Mouse (Mus musculus) embryonic fibroblast, embryonic 13.5 days (primary cell): ENCODE measurements around the gene Ppm1h.

Experiments used
- CTCF ChIP-seq: IDR thresholded peaks from 2 replicates; pipeline ENCODE4 v1.5.1; 2011; ENCODE audit warnings: mild to moderate bottlenecking, control low read depth, low read length, moderate library complexity, borderline replicate concordance; ENCODE audit not compliant: insufficient read depth
- POLR2A ChIP-seq: IDR thresholded peaks from 2 replicates; pipeline ENCODE4 v1.6.1; 2011; ENCODE audit warnings: low read depth, mild to moderate bottlenecking, control low read depth, low read length, moderate library complexity

DNA sequence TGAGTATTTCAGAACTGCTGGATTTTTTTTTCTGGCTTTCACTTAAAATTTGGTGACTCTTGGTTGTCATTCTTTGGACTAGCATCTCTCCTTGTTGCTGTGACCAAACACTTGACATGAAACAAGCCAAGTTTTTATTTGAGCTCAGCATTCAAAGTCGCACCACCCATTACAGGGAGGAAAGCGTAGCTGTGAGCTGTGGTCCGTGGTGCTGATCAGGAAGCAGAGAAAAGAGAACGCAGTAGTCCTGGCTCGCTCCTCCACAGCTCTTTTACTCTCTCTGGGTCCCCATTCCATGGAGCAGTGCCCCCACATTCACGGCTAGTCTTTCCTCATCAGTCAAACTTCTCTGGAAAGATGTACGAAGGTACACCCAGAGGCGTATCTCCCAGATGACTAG lies 87.4 kb downstream of the Ppm1h start:
- TF ChIP-seq CTCF (no peak), POLR2A (no peak)
